Mouse (Mus musculus) layer of hippocampus, postnatal 14 days (tissue): ENCODE results near the gene Lamtor5. TPM values are rescaled to one million over a fixed set of nuclear protein-coding genes. Genes with fewer than 3 reads are reported as not detected.

ENCODE experiments used
- DNase-seq, 2 experiments: peaks; one replicate each; pipeline ENCODE4 v3.0.0; 2021 to 2022; ENCODE audit warnings: low spot score in 2 of 2, mixed read lengths in 1 of 2
- long read RNA-seq, 2 experiments: library from polyadenylated mRNA; stranded (forward); transcript quantifications; one replicate each; pipeline ENCODE4 v2.0.0; 2021
- total RNA-seq, 2 experiments: library from RNA; stranded (reverse); gene quantifications; 2 replicates each; pipeline ENCODE4 v1.2.3; 2021

The Lamtor5 gene
- 10 to 100 TPM; 61.1 to 62.6 TPM for total RNA-seq
- long read RNA-seq, experiment 1, transcript Lamtor5-201 (4 exons, 881 nt), result major isoform, 36 of 38 reads
- long read RNA-seq, experiment 1, partial matches to known transcripts, result 2 of 38 reads
- long read RNA-seq, experiment 1, other reads (novel, unspliced or antisense), result 0 of 38 reads
- long read RNA-seq, experiment 2, transcript Lamtor5-201 (4 exons, 881 nt), result major isoform, 82 of 87 reads
- long read RNA-seq, experiment 2, partial matches to known transcripts, result 2 of 87 reads
- long read RNA-seq, experiment 2, other reads (novel, unspliced or antisense), result 3 of 87 reads

GRCm38 (mm10) chr3:107278479-107279269 is at the start of gene Lamtor5:
Lamtor5 (plus strand) TSS chr3:107278858.
- peak; percentile 85 to 91 for DNase-seq

- DNase-seq, result no peak
Measured at GRCm38 (mm10) chr3:107229221-107229620, 49.4 kb upstream of the Lamtor5 start.

GRCm38 (mm10) chr3:107229822-107230221 is 48.8 kb upstream of the Lamtor5 start:
- DNase-seq, result no peak

GRCm38 (mm10) chr3:107230527-107230926 is 48.1 kb upstream of the Lamtor5 start, which contains the start of gene A630076J17Rik:
A630076J17Rik (plus strand) TSS chr3:107230614.
- no peak for DNase-seq

GRCm38 (mm10) chr3:107231202-107231601 is 47.5 kb upstream of the Lamtor5 start:
- DNase-seq, result no peak

- DNase-seq, result peak; percentile 90 to 92
Measured at GRCm38 (mm10) chr3:107233351-107233813, 45.3 kb upstream of the Lamtor5 start.

GRCm38 (mm10) chr3:107233945-107234344 is 44.7 kb upstream of the Lamtor5 start:
- no peak for DNase-seq

- DNase-seq, result no peak
Measured at GRCm38 (mm10) chr3:107238051-107238450, 40.6 kb upstream of the Lamtor5 start.

- no peak for DNase-seq
Measured at GRCm38 (mm10) chr3:107238471-107238980, 40.1 kb upstream of the Lamtor5 start.

- no peak for DNase-seq
Measured at GRCm38 (mm10) chr3:107239607-107240006, 39.1 kb upstream of the Lamtor5 start, which contains the start of gene Prok1. Prok1 (minus strand) TSS chr3:107239707.

- no peak for DNase-seq
Measured at GRCm38 (mm10) chr3:107241389-107242094, 37.1 kb upstream of the Lamtor5 start.

GRCm38 (mm10) chr3:107246876-107247275 is 31.8 kb upstream of the Lamtor5 start:
- no peak for DNase-seq

GRCm38 (mm10) chr3:107249042-107249441 is 29.6 kb upstream of the Lamtor5 start:
- no peak for DNase-seq

GRCm38 (mm10) chr3:107250320-107250719 is 28.3 kb upstream of the Lamtor5 start:
- DNase-seq, result no peak

- no peak for DNase-seq
Measured at GRCm38 (mm10) chr3:107252035-107252434, 26.6 kb upstream of the Lamtor5 start.

GRCm38 (mm10) chr3:107253925-107254324 is 24.7 kb upstream of the Lamtor5 start:
- DNase-seq, result no peak

GRCm38 (mm10) chr3:107255992-107256391 is 22.7 kb upstream of the Lamtor5 start:
- DNase-seq, result no peak

GRCm38 (mm10) chr3:107256724-107257123 is 21.9 kb upstream of the Lamtor5 start:
- DNase-seq, result no peak

- peak in 1 of 2 experiments; percentile 49 for DNase-seq
Measured at GRCm38 (mm10) chr3:107257924-107258323, 20.7 kb upstream of the Lamtor5 start.

GRCm38 (mm10) chr3:107260956-107261850 is 17.5 kb upstream of the Lamtor5 start:
- DNase-seq, result peak; percentile 37 to 52
